Comparison of ENCODE assay signal across 9 mouse cellular contexts in the genomic region with DNA sequence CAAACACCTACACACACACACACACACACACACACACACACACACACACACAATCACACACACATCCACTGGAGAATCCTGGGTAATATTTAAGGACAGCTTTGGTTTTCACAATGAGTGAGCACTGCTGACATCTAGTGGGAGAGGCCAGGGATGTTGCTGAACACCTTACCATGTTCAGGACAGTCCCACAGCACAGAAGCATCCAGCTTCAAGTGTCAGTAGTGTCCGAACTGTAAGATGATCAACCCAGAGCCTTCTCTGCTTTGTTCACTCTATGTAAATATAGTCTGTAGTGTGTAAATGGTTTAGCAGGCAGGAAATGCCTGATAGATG.
A peak's percentile ranks its signal among the peaks of the same experiment; 100 is the strongest.
DNase-seq lines count a peak whose midpoint lies in the region; ATAC-seq and TF ChIP-seq lines count a peak whose summit lies in the region.
"Had no signal": no experiment of that assay in that cellular context is flagged by ENCODE, and none has a peak within 500 bp of the region (broad histone marks: within the 10 kb centered on the region; RNA-seq: fewer than 3 reads in every experiment).

No protein-coding gene starts in this region.

- TF ChIP-seq CTCF in ES-Bruce4 (IDR thresholded peaks at IDR 0.05; ENCODE audit: low read depth, low read length) = peak; percentile 15
- peak; percentile 54; the same call in 1 of the 2 replicates for TF ChIP-seq CTCF in embryonic fibroblast, embryonic 13.5 days (IDR thresholded peaks at IDR 0.05; ENCODE audit: borderline replicate concordance, insufficient read depth, low read length)

- TF ChIP-seq POLR2A in ES-Bruce4 (IDR thresholded peaks at IDR 0.05; ENCODE audit: insufficient read depth, low read length) = no peak
- no peak for TF ChIP-seq POLR2A in embryonic fibroblast, embryonic 13.5 days (IDR thresholded peaks at IDR 0.05; ENCODE audit: low read depth, low read length)

- no peak for TF ChIP-seq EP300 in ES-Bruce4 (IDR thresholded peaks at IDR 0.05; ENCODE audit: insufficient read depth, low read depth, low read length)

- H3K4me1 ChIP-seq in intestine, embryonic 14.5 days (replicated peaks; ENCODE audit: control insufficient read depth, insufficient read depth, low read length) = no peaks in the 10 kb centered on the region
- no peaks in the 10 kb centered on the region for H3K4me1 ChIP-seq in intestine, embryonic 16.5 days (ENCODE audit: control insufficient read depth, insufficient read depth, low read length)
- no peaks in the 10 kb centered on the region for H3K4me1 ChIP-seq in ES-Bruce4 (ENCODE audit: control insufficient read depth, insufficient read depth, low read length)
- no peaks in the 10 kb centered on the region for H3K4me1 ChIP-seq in embryonic fibroblast, embryonic 13.5 days (ENCODE audit: control insufficient read depth, insufficient read depth, low read length)
- no peaks in the 10 kb centered on the region for H3K4me1 ChIP-seq in kidney, embryonic 15.5 days

- H3K4me2 ChIP-seq in intestine, embryonic 14.5 days (ENCODE audit: low read length) = no peak overlapping the region
- H3K4me2 ChIP-seq in intestine, embryonic 16.5 days (ENCODE audit: low read depth, low read length) = no peak overlapping the region
- H3K4me2 ChIP-seq in kidney, embryonic 15.5 days = no peak overlapping the region

- no peaks in the 10 kb centered on the region for H3K27me3 ChIP-seq in intestine, embryonic 14.5 days (replicated peaks; ENCODE audit: control insufficient read depth, insufficient read depth, low read length)
- no peaks in the 10 kb centered on the region for H3K27me3 ChIP-seq in intestine, embryonic 16.5 days (replicated peaks; ENCODE audit: control insufficient read depth, insufficient read depth, low read length)
- no peaks in the 10 kb centered on the region for H3K27me3 ChIP-seq in ES-Bruce4 (ENCODE audit: control insufficient read depth, insufficient read depth, low read length, poor library complexity, severe bottlenecking)
- no peaks in the 10 kb centered on the region for H3K27me3 ChIP-seq in kidney, embryonic 15.5 days

- WGBS in intestine, embryonic 14.5 days = 22% methylated on average over 1 of the region's 1 CpGs
- 37% methylated on average over 1 of the region's 1 CpGs for WGBS in intestine, embryonic 16.5 days
- WGBS in kidney, embryonic 15.5 days = 53% methylated on average over 1 of the region's 1 CpGs

- H3K27ac ChIP-seq in intestine, embryonic 14.5 days (ENCODE audit: low read depth) = no peak overlapping the region
- H3K27ac ChIP-seq in intestine, embryonic 16.5 days (ENCODE audit: low read length) = no peak overlapping the region
- no peak overlapping the region for H3K27ac ChIP-seq in ES-Bruce4 (ENCODE audit: insufficient read depth, low read length)
- no peak overlapping the region for H3K27ac ChIP-seq in embryonic fibroblast, embryonic 13.5 days (ENCODE audit: insufficient read depth, low read length)
- no peak overlapping the region for H3K27ac ChIP-seq in kidney, embryonic 15.5 days

- 0 out of 2 replicates have a peak, but pooled peaks have one; percentile 36 for ATAC-seq in intestine, embryonic 14.5 days (replicated peaks; ENCODE audit: low FRiP score, low TSS enrichment, low read depth)
- ATAC-seq in intestine, embryonic 16.5 days = no peak
- ATAC-seq in kidney, embryonic 15.5 days (replicated peaks; ENCODE audit: low FRiP score) = peak; percentile 58; the same call in 1 of the 2 replicates

- H3K36me3 ChIP-seq in intestine, embryonic 14.5 days (ENCODE audit: control insufficient read depth, insufficient read depth, low read length) = no peaks in the 10 kb centered on the region
- H3K36me3 ChIP-seq in intestine, embryonic 16.5 days (ENCODE audit: control insufficient read depth, insufficient read depth, low read length) = no peaks in the 10 kb centered on the region
- no peaks in the 10 kb centered on the region for H3K36me3 ChIP-seq in ES-Bruce4 (ENCODE audit: control insufficient read depth, insufficient read depth, low read length, poor library complexity, severe bottlenecking)
- H3K36me3 ChIP-seq in kidney, embryonic 15.5 days = no peaks in the 10 kb centered on the region

- H3K9ac ChIP-seq in intestine, embryonic 14.5 days (ENCODE audit: low read length) = no peak overlapping the region
- no peak overlapping the region for H3K9ac ChIP-seq in intestine, embryonic 16.5 days (ENCODE audit: low read depth, low read length)
- no peak overlapping the region for H3K9ac ChIP-seq in ES-Bruce4 (ENCODE audit: low read depth, poor library complexity, severe bottlenecking)
- H3K9ac ChIP-seq in kidney, embryonic 15.5 days = no peak overlapping the region

- no peaks in the 10 kb centered on the region for H3K9me3 ChIP-seq in intestine, embryonic 14.5 days (ENCODE audit: control insufficient read depth, low read length)
- H3K9me3 ChIP-seq in intestine, embryonic 16.5 days (ENCODE audit: control insufficient read depth, low read length) = no peaks in the 10 kb centered on the region
- H3K9me3 ChIP-seq in ES-Bruce4 (replicated peaks; ENCODE audit: control insufficient read depth, insufficient read depth, low read length, poor library complexity, severe bottlenecking) = no peaks in the 10 kb centered on the region
- H3K9me3 ChIP-seq in kidney, embryonic 15.5 days (replicated peaks) = no peaks in the 10 kb centered on the region

- no peak for DNase-seq in intestine, embryonic 14.5 days (ENCODE audit: low spot score)
- peak; percentile 17 for DNase-seq in retina, postnatal 7 days (ENCODE audit: low read depth, low spot score)
- DNase-seq in spleen, adult 18-20 months = no peak
- no peak for DNase-seq in gastrocnemius, postnatal 25 days

- H3K4me3 ChIP-seq in intestine, embryonic 14.5 days (ENCODE audit: low read depth, low read length) = no peak overlapping the region
- no peak overlapping the region for H3K4me3 ChIP-seq in intestine, embryonic 16.5 days (ENCODE audit: low read length)
- H3K4me3 ChIP-seq in ES-Bruce4 (ENCODE audit: low read depth, low read length) = no peak overlapping the region
- H3K4me3 ChIP-seq in embryonic fibroblast, embryonic 13.5 days (ENCODE audit: insufficient read depth, low read length) = no peak overlapping the region
- H3K4me3 ChIP-seq in kidney, embryonic 15.5 days (replicated peaks) = no peak overlapping the region
- H3K4me3 ChIP-seq: myocyte had no signal
